Mouse (Mus musculus): Measurements from ENCODE around the gene Eif2b2. TPM values are rescaled to one million over a fixed set of nuclear protein-coding genes. Genes with fewer than 3 reads are reported as not detected.

Eif2b2 gene
- total and polyA plus RNA-seq, 3 experiments, result 94.9 to 143 (median 123) TPM

DNA sequence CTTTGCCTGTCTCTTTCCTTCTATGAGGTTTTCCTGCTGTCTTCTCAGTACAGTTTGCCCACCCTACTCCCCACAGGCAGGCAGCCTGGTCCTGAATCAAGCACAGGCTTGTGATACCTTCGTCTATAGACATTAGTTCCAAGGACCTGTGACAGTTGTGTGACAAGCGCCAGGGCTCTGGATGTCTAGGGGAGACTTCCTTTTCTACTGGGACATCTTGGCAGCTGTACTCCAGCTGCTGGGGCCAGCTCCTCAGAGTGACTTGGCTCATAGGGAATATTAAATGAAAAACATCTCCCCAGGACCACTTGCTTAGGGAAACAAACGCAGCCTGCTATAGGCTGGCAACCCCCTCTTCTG, 48.4 kb upstream of the Eif2b2 start:
- dilution Hi-C loops (cut with MboI; ENCODE audit: extremely low pct_ligation_motif_present, extremely low pct_unique_long_range_greater_than_20kb, low sequenced_read_pairs), result no loop called here
- Histone ChIP-seq H3K36me3 (replicated peaks in 1 of 2; ENCODE audit: control insufficient read depth in 1 of 2, insufficient read depth in 1 of 2, low read length in 1 of 2) (no peaks in the 10 kb centered on the region), H3K79me2 (replicated peaks; ENCODE audit: control insufficient read depth, extremely low read depth, insufficient read depth, poor library complexity, severe bottlenecking) (no peaks in the 10 kb centered on the region), H3K27ac (ENCODE audit: insufficient read depth, low read depth) (no peak overlapping the region), H3K27me3 (replicated peaks) (peaks cover 63% of the 10 kb centered on the region), H3K4me2 (ENCODE audit: insufficient read depth, low read depth, poor library complexity, severe bottlenecking) (no peak overlapping the region), H3K4me1 (ENCODE audit: control insufficient read depth in 1 of 2, insufficient read depth in 2 of 2) (peaks cover 3 to 25% of the 10 kb centered on the region in 2 experiments; a peak in 3 of 4 replicates), H3K9me3 (replicated peaks; ENCODE audit: low read length) (no peaks in the 10 kb centered on the region), H3K4me3 (replicated peaks in 1 of 3; ENCODE audit: low read depth in 2 of 3, low read length in 2 of 3, poor library complexity in 1 of 3) (no peak overlapping the region), H3K9ac (ENCODE audit: insufficient read depth, low read depth) (no peak overlapping the region)
- TF ChIP-seq TBP (conservative IDR thresholded peaks at IDR 0.05; ENCODE audit: low read depth, low read length), result no peak
- TF ChIP-seq ELF1 (IDR thresholded peaks at IDR 0.05; ENCODE audit: low read depth, low read length), result no peak
- TF ChIP-seq CHD1 (IDR thresholded peaks at IDR 0.05; ENCODE audit: low read depth, low read length), result no peak
- TF ChIP-seq SIN3A (IDR thresholded peaks at IDR 0.05; ENCODE audit: low read length), result no peak
- TF ChIP-seq JUND (conservative IDR thresholded peaks at IDR 0.05; ENCODE audit: low read depth, low read length), result no peak
- TF ChIP-seq MAZ (IDR thresholded peaks at IDR 0.05; ENCODE audit: low read depth, low read length), result no peak
- no peak for TF ChIP-seq BHLHE40 (IDR thresholded peaks at IDR 0.05; ENCODE audit: low read depth, low read length)
- no peak for TF ChIP-seq UBTF (IDR thresholded peaks at IDR 0.05; ENCODE audit: low read depth, low read length)
- no peak for TF ChIP-seq HCFC1 (IDR thresholded peaks at IDR 0.05; ENCODE audit: low read depth, low read length)
- no peak for TF ChIP-seq NRF1 (IDR thresholded peaks at IDR 0.05; ENCODE audit: low read depth, low read length)
- no peak for TF ChIP-seq USF2 (conservative IDR thresholded peaks at IDR 0.05; ENCODE audit: low read depth, low read length)
- TF ChIP-seq TCF12 (IDR thresholded peaks at IDR 0.05; ENCODE audit: low read depth, low read length), result no peak
- TF ChIP-seq PAX5 (IDR thresholded peaks at IDR 0.05; ENCODE audit: low read length), result no peak
- in situ Hi-C loops (cut with MboI; ENCODE audit: low pct_ligation_motif_present, low pct_unique_long_range_greater_than_20kb, low sequenced_read_pairs), result loop anchor here (25.0 kb wide), 2 partner anchors 316 to 491 kb away; no protein-coding TSS in a partner anchor
- DNase-seq (ENCODE audit: extremely low read depth), result no peak

GRCm38 (mm10) chr12:85174016-85174415, 45.3 kb upstream of the Eif2b2 start:
- no peak for TF ChIP-seq EP300 (IDR thresholded peaks at IDR 0.05; ENCODE audit: low read length)
- TF ChIP-seq JUN (IDR thresholded peaks at IDR 0.05; ENCODE audit: insufficient read depth, low read depth, low read length), result no peak
- no peak for TF ChIP-seq MAFK (IDR thresholded peaks at IDR 0.05; ENCODE audit: insufficient replicate concordance, low read length)
- TF ChIP-seq TBP (conservative IDR thresholded peaks at IDR 0.05; ENCODE audit: low read depth, low read length), result no peak
- no peak for TF ChIP-seq POLR2AphosphoS2 (IDR thresholded peaks at IDR 0.05; ENCODE audit: low read depth, low read length)
- no peak for TF ChIP-seq MYC (IDR thresholded peaks at IDR 0.05; ENCODE audit: low read depth, low read length)
- no peak for TF ChIP-seq TCF12 (IDR thresholded peaks at IDR 0.05; ENCODE audit: low read depth, low read length)
- no peak for TF ChIP-seq CHD1 (IDR thresholded peaks at IDR 0.05; ENCODE audit: low read depth, low read length)
- TF ChIP-seq USF2 (conservative IDR thresholded peaks at IDR 0.05; ENCODE audit: low read depth, low read length), result no peak
- no peak for TF ChIP-seq MEF2A (IDR thresholded peaks at IDR 0.05; ENCODE audit: borderline replicate concordance, low read depth, low read length)
- TF ChIP-seq CHD2 (IDR thresholded peaks at IDR 0.05; ENCODE audit: low read length), result no peak
- no peak overlapping the region for H3K4me2 ChIP-seq (ENCODE audit: insufficient read depth, low read depth, poor library complexity, severe bottlenecking)

More at GRCm38 (mm10) chr12:85174016-85174415, 45.3 kb upstream of the Eif2b2 start:
- H3K4me3 ChIP-seq (replicated peaks in 1 of 3; ENCODE audit: low read depth in 2 of 3, low read length in 2 of 3, poor library complexity in 1 of 3), result no peak overlapping the region
- no peaks in the 10 kb centered on the region for H3K36me3 ChIP-seq (replicated peaks in 1 of 2; ENCODE audit: control insufficient read depth in 1 of 2, insufficient read depth in 1 of 2, low read length in 1 of 2)
- peaks cover 94% of the 10 kb centered on the region for H3K27me3 ChIP-seq (replicated peaks)
- H3K9me3 ChIP-seq (replicated peaks; ENCODE audit: low read length), result no peaks in the 10 kb centered on the region
- dilution Hi-C loops (cut with MboI; ENCODE audit: extremely low pct_ligation_motif_present, extremely low pct_unique_long_range_greater_than_20kb, low sequenced_read_pairs), result no loop called here
- no peak overlapping the region for H3K27ac ChIP-seq (ENCODE audit: insufficient read depth, low read depth)
- no peak overlapping the region for H3K9ac ChIP-seq (ENCODE audit: insufficient read depth, low read depth)
- H3K79me2 ChIP-seq (replicated peaks; ENCODE audit: control insufficient read depth, extremely low read depth, insufficient read depth, poor library complexity, severe bottlenecking), result no peaks in the 10 kb centered on the region
- DNase-seq (ENCODE audit: extremely low read depth), result no peak
- peaks cover 13 to 30% of the 10 kb centered on the region in 2 experiments for H3K4me1 ChIP-seq (ENCODE audit: control insufficient read depth in 1 of 2, insufficient read depth in 2 of 2)
- in situ Hi-C loops (cut with MboI; ENCODE audit: low pct_ligation_motif_present, low pct_unique_long_range_greater_than_20kb, low sequenced_read_pairs), result loop anchor here (25.0 kb wide), 2 partner anchors 313 to 488 kb away; no protein-coding TSS in a partner anchor
